Mouse (Mus musculus): ENCODE measurements around the gene Tfdp2. TPM values are rescaled to one million over a fixed set of nuclear protein-coding genes. Genes with fewer than 3 reads are reported as not detected.
"Not testable (repeated sequence)": the region's sequence is repeated elsewhere in the genome, so short reads cannot be mapped to it uniquely, and the experiment has no call there.

The Tfdp2 gene
- polyA plus RNA-seq, 1 experiment, result 6.7 TPM

GRCm38 (mm10) chr9:96350010-96350409 lies 153.9 kb downstream of the Tfdp2 start:
- Histone ChIP-seq H3K36me3 (ENCODE audit: control insufficient read depth, insufficient read depth) (peaks cover 5% of the 10 kb centered on the region), H3ac (ENCODE audit: control insufficient read depth, insufficient read length, low read depth) (no peak overlapping the region), H3K79me2 (ENCODE audit: control insufficient read depth, insufficient read depth) (peaks cover 92% of the 10 kb centered on the region), H3K79me3 (ENCODE audit: low read depth) (peaks cover 64% of the 10 kb centered on the region), H3K27me3 (ENCODE audit: control insufficient read depth, insufficient read depth, insufficient read length) (no peaks in the 10 kb centered on the region), H3K4me3 (ENCODE audit: insufficient read depth, poor library complexity, severe bottlenecking) (no peak overlapping the region)
- no peak for TF ChIP-seq CTCF (IDR thresholded peaks at IDR 0.05; ENCODE audit: control insufficient read depth, insufficient read depth, insufficient read length)
- TF ChIP-seq FOSL1 (IDR thresholded peaks at IDR 0.05; ENCODE audit: insufficient read depth, low read length, poor library complexity, severe bottlenecking), result no peak
- no peak for TF ChIP-seq MYOG (IDR thresholded peaks at IDR 0.05; ENCODE audit: control insufficient read depth, extremely low read depth, insufficient read length)
- no peak for TF ChIP-seq USF1 (IDR thresholded peaks at IDR 0.05; ENCODE audit: low read depth)
- no peak for TF ChIP-seq MYOD1 (IDR thresholded peaks at IDR 0.05; ENCODE audit: control insufficient read depth, insufficient read length, low read depth)
- no peak for TF ChIP-seq MAX (IDR thresholded peaks at IDR 0.05)
- no peak for TF ChIP-seq CEBPB (IDR thresholded peaks at IDR 0.05; ENCODE audit: low read depth)

GRCm38 (mm10) chr9:96350476-96350875 lies 154.4 kb downstream of the Tfdp2 start:
- Histone ChIP-seq H3K79me2 (ENCODE audit: control insufficient read depth, insufficient read depth) (peaks cover 97% of the 10 kb centered on the region), H3K79me3 (ENCODE audit: low read depth) (peaks cover 66% of the 10 kb centered on the region)
- no peak for TF ChIP-seq MYOG (IDR thresholded peaks at IDR 0.05; ENCODE audit: control insufficient read depth, extremely low read depth, insufficient read length)

GRCm38 (mm10) chr9:96351771-96352170 lies 155.7 kb downstream of the Tfdp2 start:
- H3K79me3 ChIP-seq (ENCODE audit: low read depth), result peaks cover 72% of the 10 kb centered on the region
- H3K36me3 ChIP-seq (ENCODE audit: control insufficient read depth, insufficient read depth); H3K4me3 ChIP-seq (ENCODE audit: insufficient read depth, poor library complexity, severe bottlenecking); H3ac ChIP-seq (ENCODE audit: control insufficient read depth, insufficient read length, low read depth); H3K27me3 ChIP-seq (ENCODE audit: control insufficient read depth, insufficient read depth, insufficient read length): not testable (repeated sequence)
- peaks cover 99% of the 10 kb centered on the region for H3K79me2 ChIP-seq (ENCODE audit: control insufficient read depth, insufficient read depth)

More at GRCm38 (mm10) chr9:96350476-96350875, 154.4 kb downstream of the Tfdp2 start:
- H3ac ChIP-seq (ENCODE audit: control insufficient read depth, insufficient read length, low read depth), result no peak overlapping the region
- peaks cover under 1% of the 10 kb centered on the region for H3K36me3 ChIP-seq (ENCODE audit: control insufficient read depth, insufficient read depth)
- no peak overlapping the region for H3K4me3 ChIP-seq (ENCODE audit: insufficient read depth, poor library complexity, severe bottlenecking)
- no peaks in the 10 kb centered on the region for H3K27me3 ChIP-seq (ENCODE audit: control insufficient read depth, insufficient read depth, insufficient read length)

DNA sequence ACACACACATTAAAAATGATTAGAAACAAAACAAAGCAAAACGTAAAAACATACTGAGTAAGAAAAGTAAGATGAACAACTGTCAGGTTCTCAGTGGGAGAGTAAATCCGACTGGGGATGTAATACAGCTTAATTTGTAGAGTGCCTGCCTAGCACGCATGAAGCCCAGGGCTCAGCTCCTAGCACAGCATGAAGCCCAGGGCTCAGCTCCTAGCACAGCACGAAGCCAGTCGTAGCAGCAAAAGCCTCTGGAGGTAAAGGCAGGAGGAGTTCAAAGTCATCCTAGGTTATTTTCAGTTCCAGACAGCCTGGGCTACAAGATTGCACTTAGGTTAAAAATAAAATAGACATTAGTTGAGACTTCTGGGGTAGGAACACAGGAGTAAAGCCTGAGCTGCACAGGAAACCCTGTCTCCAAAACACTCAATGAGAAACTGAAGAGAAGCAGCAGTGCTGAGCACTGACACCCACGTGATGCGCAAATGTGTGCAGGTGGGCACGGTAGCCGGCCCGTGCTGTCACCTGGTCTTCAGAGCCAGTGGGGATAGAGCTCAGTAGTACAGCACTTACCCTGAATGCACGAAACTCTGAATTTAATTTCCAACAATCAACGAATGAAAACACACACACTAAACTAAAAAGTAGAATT lies 157.2 kb downstream of the Tfdp2 start:
- Histone ChIP-seq H3K79me2 (ENCODE audit: control insufficient read depth, insufficient read depth) (peaks cover 99% of the 10 kb centered on the region), H3K79me3 (ENCODE audit: low read depth) (peaks cover 77% of the 10 kb centered on the region), H3K4me3 (ENCODE audit: insufficient read depth, poor library complexity, severe bottlenecking) (no peak overlapping the region), H3K36me3 (ENCODE audit: control insufficient read depth, insufficient read depth) (peaks cover 6% of the 10 kb centered on the region), H3K27me3 (ENCODE audit: control insufficient read depth, insufficient read depth, insufficient read length) (no peaks in the 10 kb centered on the region), H3ac (ENCODE audit: control insufficient read depth, insufficient read length, low read depth) (no peak overlapping the region)
- no peak for TF ChIP-seq CTCF (IDR thresholded peaks at IDR 0.05; ENCODE audit: control insufficient read depth, insufficient read depth, insufficient read length)
- no peak for TF ChIP-seq MYOG (IDR thresholded peaks at IDR 0.05; ENCODE audit: control insufficient read depth, extremely low read depth, insufficient read length)
- TF ChIP-seq FOSL1 (IDR thresholded peaks at IDR 0.05; ENCODE audit: insufficient read depth, low read length, poor library complexity, severe bottlenecking), result no peak
- TF ChIP-seq MAX (IDR thresholded peaks at IDR 0.05), result no peak
- TF ChIP-seq MYOD1 (IDR thresholded peaks at IDR 0.05; ENCODE audit: control insufficient read depth, insufficient read length, low read depth), result no peak
- TF ChIP-seq CEBPB (IDR thresholded peaks at IDR 0.05; ENCODE audit: low read depth), result no peak
- TF ChIP-seq USF1 (IDR thresholded peaks at IDR 0.05; ENCODE audit: low read depth), result no peak

- H3K36me3 ChIP-seq (ENCODE audit: control insufficient read depth, insufficient read depth), result peaks cover 6% of the 10 kb centered on the region
- H3ac ChIP-seq (ENCODE audit: control insufficient read depth, insufficient read length, low read depth), result no peak overlapping the region
- TF ChIP-seq CEBPB (IDR thresholded peaks at IDR 0.05; ENCODE audit: low read depth), result no peak
- TF ChIP-seq MYOG (IDR thresholded peaks at IDR 0.05; ENCODE audit: control insufficient read depth, extremely low read depth, insufficient read length), result no peak
- no peak for TF ChIP-seq MAX (IDR thresholded peaks at IDR 0.05)
- no peak for TF ChIP-seq FOSL1 (IDR thresholded peaks at IDR 0.05; ENCODE audit: insufficient read depth, low read length, poor library complexity, severe bottlenecking)
- no peak for TF ChIP-seq CTCF (IDR thresholded peaks at IDR 0.05; ENCODE audit: control insufficient read depth, insufficient read depth, insufficient read length)
- no peak for TF ChIP-seq USF1 (IDR thresholded peaks at IDR 0.05; ENCODE audit: low read depth)
- TF ChIP-seq MYOD1 (IDR thresholded peaks at IDR 0.05; ENCODE audit: control insufficient read depth, insufficient read length, low read depth), result no peak
- peaks cover 76% of the 10 kb centered on the region for H3K79me3 ChIP-seq (ENCODE audit: low read depth)
- no peaks in the 10 kb centered on the region for H3K27me3 ChIP-seq (ENCODE audit: control insufficient read depth, insufficient read depth, insufficient read length)
- H3K4me3 ChIP-seq (ENCODE audit: insufficient read depth, poor library complexity, severe bottlenecking), result no peak overlapping the region
- peaks cover 99% of the 10 kb centered on the region for H3K79me2 ChIP-seq (ENCODE audit: control insufficient read depth, insufficient read depth)
Measured at GRCm38 (mm10) chr9:96353799-96354198, 157.7 kb downstream of the Tfdp2 start.

GRCm38 (mm10) chr9:96360056-96360455 lies 164.0 kb downstream of the Tfdp2 start:
- H3ac ChIP-seq (ENCODE audit: control insufficient read depth, insufficient read length, low read depth), result no peak overlapping the region
- no peak overlapping the region for H3K4me3 ChIP-seq (ENCODE audit: insufficient read depth, poor library complexity, severe bottlenecking)
- peaks cover 6% of the 10 kb centered on the region for H3K36me3 ChIP-seq (ENCODE audit: control insufficient read depth, insufficient read depth)
- TF ChIP-seq CEBPB (IDR thresholded peaks at IDR 0.05; ENCODE audit: low read depth) (no peak), CTCF (IDR thresholded peaks at IDR 0.05; ENCODE audit: control insufficient read depth, insufficient read depth, insufficient read length) (no peak), USF1 (IDR thresholded peaks at IDR 0.05; ENCODE audit: low read depth) (no peak), MYOD1 (IDR thresholded peaks at IDR 0.05; ENCODE audit: control insufficient read depth, insufficient read length, low read depth) (no peak), FOSL1 (IDR thresholded peaks at IDR 0.05; ENCODE audit: insufficient read depth, low read length, poor library complexity, severe bottlenecking) (no peak), MYOG (IDR thresholded peaks at IDR 0.05; ENCODE audit: control insufficient read depth, extremely low read depth, insufficient read length) (no peak), MAX (IDR thresholded peaks at IDR 0.05) (no peak)
- H3K27me3 ChIP-seq (ENCODE audit: control insufficient read depth, insufficient read depth, insufficient read length), result no peaks in the 10 kb centered on the region
- peaks cover 86% of the 10 kb centered on the region for H3K79me2 ChIP-seq (ENCODE audit: control insufficient read depth, insufficient read depth)
- H3K79me3 ChIP-seq (ENCODE audit: low read depth), result peaks cover 77% of the 10 kb centered on the region
